Mouse (Mus musculus): ENCODE data around the gene Fezf2. TPM values are rescaled to one million over a fixed set of nuclear protein-coding genes. Genes with fewer than 3 reads are reported as not detected.

The Fezf2 gene
- total and polyA plus RNA-seq, 2 experiments from 2014 or later: 26.8 to 40.7 TPM

- H3K27me3 ChIP-seq (ENCODE audit: insufficient read depth, low read length): peaks cover 26% of the 10 kb centered on the region
- H3K27ac ChIP-seq (ENCODE audit: low read depth, low read length): peak overlapping the region; percentile 87
- no peak for TF ChIP-seq CTCF (IDR thresholded peaks at IDR 0.05; ENCODE audit: low read depth)
- DNase-seq (peak; percentile 58), ATAC-seq (no peak)
- H3K36me3 ChIP-seq (ENCODE audit: insufficient read depth): no peaks in the 10 kb centered on the region
- peak overlapping the region; percentile 42 for H3K4me3 ChIP-seq (ENCODE audit: low read depth, low read length)
- H3K4me1 ChIP-seq (ENCODE audit: insufficient read depth): 0 out of 2 replicates have a peak, but pooled peaks cover 2% of the 10 kb centered on the region
- whole genome bisulfite sequencing: 11% methylated on average over 23 of the region's 23 CpGs
- peak overlapping the region; percentile 56 for H3K4me2 ChIP-seq (ENCODE audit: low read depth)
- no peaks in the 10 kb centered on the region for H3K9me3 ChIP-seq (ENCODE audit: low read length)
- H3K9ac ChIP-seq: peak overlapping the region; percentile 57
Measured at GRCm38 (mm10) chr14:12342458-12343131, 5.4 kb downstream of the Fezf2 start.

GRCm38 (mm10) chr14:12341789-12342457 lies 6.1 kb downstream of the Fezf2 start:
- Histone ChIP-seq H3K4me2 (ENCODE audit: low read depth) (peak overlapping the region; percentile 56), H3K9ac (peak overlapping the region; percentile 57), H3K9me3 (ENCODE audit: low read length) (no peaks in the 10 kb centered on the region), H3K4me1 (ENCODE audit: insufficient read depth) (0 out of 2 replicates have a peak, but pooled peaks cover 2% of the 10 kb centered on the region), H3K27me3 (ENCODE audit: insufficient read depth, low read length) (peaks cover 22% of the 10 kb centered on the region), H3K36me3 (ENCODE audit: insufficient read depth) (no peaks in the 10 kb centered on the region), H3K4me3 (ENCODE audit: low read depth, low read length) (peak overlapping the region; percentile 42), H3K27ac (ENCODE audit: low read depth, low read length) (peak overlapping the region; percentile 87)
- DNase-seq: peak; percentile 57
- no peak for TF ChIP-seq CTCF (IDR thresholded peaks at IDR 0.05; ENCODE audit: low read depth)
- 16% methylated on average over 24 of the region's 24 CpGs for WGBS
- no peak for ATAC-seq

- DNase-seq (peak; percentile 71), ATAC-seq (no peak)
- 0 out of 2 replicates have a peak, but pooled peaks cover 2% of the 10 kb centered on the region for H3K4me1 ChIP-seq (ENCODE audit: insufficient read depth)
- 3% methylated on average over 42 of the region's 42 CpGs for WGBS
- H3K4me3 ChIP-seq (ENCODE audit: low read depth, low read length): peak overlapping the region; percentile 42
- H3K27ac ChIP-seq (ENCODE audit: low read depth, low read length): peak overlapping the region; percentile 78
- no peaks in the 10 kb centered on the region for H3K9me3 ChIP-seq (ENCODE audit: low read length)
- H3K4me2 ChIP-seq (ENCODE audit: low read depth): peak overlapping the region; percentile 56
- peak overlapping the region; percentile 57 for H3K9ac ChIP-seq
- 0 out of 2 replicates have a peak, but pooled peaks have one; percentile 6 for TF ChIP-seq CTCF (IDR thresholded peaks at IDR 0.05; ENCODE audit: low read depth)
- peaks cover 16% of the 10 kb centered on the region for H3K27me3 ChIP-seq (ENCODE audit: insufficient read depth, low read length)
- H3K36me3 ChIP-seq (ENCODE audit: insufficient read depth): no peaks in the 10 kb centered on the region
Measured at GRCm38 (mm10) chr14:12341075-12341788, 6.8 kb downstream of the Fezf2 start.

GRCm38 (mm10) chr14:12340238-12341074 lies 7.5 kb downstream of the Fezf2 start:
- Histone ChIP-seq H3K9me3 (ENCODE audit: low read length) (no peaks in the 10 kb centered on the region), H3K27me3 (ENCODE audit: insufficient read depth, low read length) (peaks cover 10% of the 10 kb centered on the region)
- WGBS: 4% methylated on average over 19 of the region's 19 CpGs

GRCm38 (mm10) chr14:12338811-12339565 lies 9.0 kb downstream of the Fezf2 start:
- Histone ChIP-seq H3K9me3 (ENCODE audit: low read length) (no peaks in the 10 kb centered on the region), H3K36me3 (ENCODE audit: insufficient read depth) (no peaks in the 10 kb centered on the region), H3K27me3 (ENCODE audit: insufficient read depth, low read length) (peaks cover 10% of the 10 kb centered on the region), H3K9ac (no peak overlapping the region), H3K27ac (ENCODE audit: low read depth, low read length) (peak overlapping the region; percentile 16; the same call in 1 of the 2 replicates), H3K4me1 (ENCODE audit: insufficient read depth) (0 out of 2 replicates have a peak, but pooled peaks cover 2% of the 10 kb centered on the region), H3K4me3 (ENCODE audit: low read depth, low read length) (no peak overlapping the region), H3K4me2 (ENCODE audit: low read depth) (peak overlapping the region; percentile 21; the same call in 1 of the 2 replicates)
- no peak for TF ChIP-seq CTCF (IDR thresholded peaks at IDR 0.05; ENCODE audit: low read depth)
- WGBS: 6% methylated on average over 10 of the region's 10 CpGs
- DNase-seq (peak; percentile 52), ATAC-seq (no peak)

More at GRCm38 (mm10) chr14:12340238-12341074, 7.5 kb downstream of the Fezf2 start:
- H3K4me1 ChIP-seq (ENCODE audit: insufficient read depth): 0 out of 2 replicates have a peak, but pooled peaks cover 2% of the 10 kb centered on the region
- H3K36me3 ChIP-seq (ENCODE audit: insufficient read depth): no peaks in the 10 kb centered on the region
- no peak for TF ChIP-seq CTCF (IDR thresholded peaks at IDR 0.05; ENCODE audit: low read depth)
- ATAC-seq (peak; percentile 25), DNase-seq (peak; percentile 73)
- H3K27ac ChIP-seq (ENCODE audit: low read depth, low read length): peak overlapping the region; percentile 78
- H3K4me3 ChIP-seq (ENCODE audit: low read depth, low read length): peak overlapping the region; percentile 42
- H3K4me2 ChIP-seq (ENCODE audit: low read depth): peak overlapping the region; percentile 56
- H3K9ac ChIP-seq: peak overlapping the region; percentile 57
